Mouse (Mus musculus): ENCODE results near the gene Wdr92.

The Wdr92 gene

GRCm38 (mm10) chr11:17181807-17182206 lies at the start of gene Wdr92:
Wdr92 (plus strand) TSS chr11:17182107.
- DNase-seq: no peak

GRCm38 (mm10) chr11:17135638-17136037 lies 46.3 kb upstream of the Wdr92 start:
- DNase-seq: no peak

- DNase-seq: no peak
Measured at GRCm38 (mm10) chr11:17138306-17139033, 43.4 kb upstream of the Wdr92 start.

GRCm38 (mm10) chr11:17158858-17159737 lies 22.8 kb upstream of the Wdr92 start, which contains the start of gene Ppp3r1:
Ppp3r1 (plus strand) TSS chr11:17159263.
- DNase-seq: peak; percentile 98 to 99

GRCm38 (mm10) chr11:17159738-17160241 lies 22.1 kb upstream of the Wdr92 start:
- peak; percentile 62 to 68 for DNase-seq

- DNase-seq: peak; percentile 52 to 75
Measured at GRCm38 (mm10) chr11:17160242-17160641, 21.7 kb upstream of the Wdr92 start.

GRCm38 (mm10) chr11:17163956-17164355 lies 18.0 kb upstream of the Wdr92 start:
- no peak for DNase-seq

- no peak for DNase-seq
Measured at GRCm38 (mm10) chr11:17166627-17167026, 15.3 kb upstream of the Wdr92 start.

GRCm38 (mm10) chr11:17169262-17169661 lies 12.6 kb upstream of the Wdr92 start:
- DNase-seq: no peak

GRCm38 (mm10) chr11:17170938-17171729 lies 10.8 kb upstream of the Wdr92 start:
- DNase-seq: no peak

GRCm38 (mm10) chr11:17172300-17172699 lies 9.6 kb upstream of the Wdr92 start:
- DNase-seq: no peak

GRCm38 (mm10) chr11:17176638-17177037 lies 5.3 kb upstream of the Wdr92 start:
- no peak for DNase-seq

- no peak for DNase-seq
Measured at GRCm38 (mm10) chr11:17180753-17181152, 1.2 kb upstream of the Wdr92 start.

- DNase-seq: no peak
Measured at GRCm38 (mm10) chr11:17183165-17183564, 1.3 kb downstream of the Wdr92 start.

GRCm38 (mm10) chr11:17187649-17188048 lies 5.7 kb downstream of the Wdr92 start:
- no peak for DNase-seq

- no peak for DNase-seq
Measured at GRCm38 (mm10) chr11:17188786-17189185, 6.9 kb downstream of the Wdr92 start.

GRCm38 (mm10) chr11:17192151-17192844 lies 10.4 kb downstream of the Wdr92 start:
- no peak for DNase-seq

GRCm38 (mm10) chr11:17199170-17199569 lies 17.3 kb downstream of the Wdr92 start:
- DNase-seq: no peak

- no peak for DNase-seq
Measured at GRCm38 (mm10) chr11:17199840-17200501, 18.1 kb downstream of the Wdr92 start.

- DNase-seq: no peak
Measured at GRCm38 (mm10) chr11:17200936-17201335, 19.0 kb downstream of the Wdr92 start.

GRCm38 (mm10) chr11:17202481-17202880 lies 20.6 kb downstream of the Wdr92 start:
- DNase-seq: no peak
